Mouse (Mus musculus) layer of hippocampus, postnatal 36 days (tissue): ENCODE measurements around the gene Dusp19. TPM values are rescaled to one million over a fixed set of nuclear protein-coding genes. Genes with fewer than 3 reads are reported as not detected.
A peak's percentile ranks its signal among the peaks of the same experiment; 100 is the strongest.

Source experiments
- DNase-seq, 2 experiments: peaks; one replicate each; pipeline ENCODE4 v3.0.0; 2022
- total RNA-seq, 2 experiments: library from RNA; stranded (reverse); gene quantifications; 2 replicates each; pipeline ENCODE4 v1.2.3; 2021

The Dusp19 gene
- 10 to 100 TPM; 30.4 to 32.5 TPM for total RNA-seq

- peak; percentile 94 to 96 for DNase-seq
Observed at GRCm38 (mm10) chr2:80616854-80617737, at the start of gene Dusp19, which contains the start of gene Nup35. TSS of gene Dusp19 (plus strand) at chr2:80617045. TSS of gene Nup35 (plus strand) at chr2:80617236.

- DNase-seq, result no peak
Observed at GRCm38 (mm10) chr2:80567411-80567810, 49.4 kb upstream of the Dusp19 start.

GRCm38 (mm10) chr2:80570656-80571055 lies 46.2 kb upstream of the Dusp19 start:
- no peak for DNase-seq

- no peak for DNase-seq
Observed at GRCm38 (mm10) chr2:80577286-80577685, 39.6 kb upstream of the Dusp19 start.

GRCm38 (mm10) chr2:80579253-80579891 lies 37.5 kb upstream of the Dusp19 start:
- no peak for DNase-seq

GRCm38 (mm10) chr2:80580311-80580961 lies 36.4 kb upstream of the Dusp19 start:
- DNase-seq, result peak; percentile 43

- peak; percentile 87 to 88 for DNase-seq
Observed at GRCm38 (mm10) chr2:80581043-80581711, 35.7 kb upstream of the Dusp19 start, which contains the start of gene Nckap1. TSS of gene Nckap1 (minus strand) at chr2:80581380.

- DNase-seq, result no peak
Observed at GRCm38 (mm10) chr2:80582356-80582755, 34.5 kb upstream of the Dusp19 start.

- DNase-seq, result peak; percentile 55 to 57
Observed at GRCm38 (mm10) chr2:80594215-80594918, 22.5 kb upstream of the Dusp19 start.

- peak; percentile 35 to 40 for DNase-seq
Observed at GRCm38 (mm10) chr2:80596960-80597359, 19.9 kb upstream of the Dusp19 start.

GRCm38 (mm10) chr2:80599850-80600249 lies 17.0 kb upstream of the Dusp19 start:
- no peak for DNase-seq

GRCm38 (mm10) chr2:80600611-80601010 lies 16.2 kb upstream of the Dusp19 start:
- DNase-seq, result no peak

- DNase-seq, result no peak
Observed at GRCm38 (mm10) chr2:80602756-80603155, 14.1 kb upstream of the Dusp19 start.

- DNase-seq, result peak; percentile 37 to 41
Observed at GRCm38 (mm10) chr2:80603771-80604426, 12.9 kb upstream of the Dusp19 start.

GRCm38 (mm10) chr2:80612286-80612685 lies 4.6 kb upstream of the Dusp19 start:
- DNase-seq, result peak in 1 of 2 experiments; percentile 28

GRCm38 (mm10) chr2:80612796-80613195 lies 4.0 kb upstream of the Dusp19 start:
- peak; percentile 47 to 57 for DNase-seq

- no peak for DNase-seq
Observed at GRCm38 (mm10) chr2:80618991-80619390, 2.1 kb downstream of the Dusp19 start.

GRCm38 (mm10) chr2:80621921-80622320 lies 5.1 kb downstream of the Dusp19 start:
- DNase-seq, result no peak

- DNase-seq, result no peak
Observed at GRCm38 (mm10) chr2:80624523-80624922, 7.7 kb downstream of the Dusp19 start.

- no peak for DNase-seq
Observed at GRCm38 (mm10) chr2:80632336-80633026, 15.6 kb downstream of the Dusp19 start.
